Mouse (Mus musculus): ENCODE results near the gene Scfd2.

Gene Scfd2

GRCm38 (mm10) chr5:74531630-74532280 is at the start of gene Scfd2:
Gene Scfd2 (minus strand): TSS chr5:74531759.
- in situ Hi-C loops (cut with MboI; ENCODE audit: low sequenced_read_pairs), result no loop called here

DNA sequence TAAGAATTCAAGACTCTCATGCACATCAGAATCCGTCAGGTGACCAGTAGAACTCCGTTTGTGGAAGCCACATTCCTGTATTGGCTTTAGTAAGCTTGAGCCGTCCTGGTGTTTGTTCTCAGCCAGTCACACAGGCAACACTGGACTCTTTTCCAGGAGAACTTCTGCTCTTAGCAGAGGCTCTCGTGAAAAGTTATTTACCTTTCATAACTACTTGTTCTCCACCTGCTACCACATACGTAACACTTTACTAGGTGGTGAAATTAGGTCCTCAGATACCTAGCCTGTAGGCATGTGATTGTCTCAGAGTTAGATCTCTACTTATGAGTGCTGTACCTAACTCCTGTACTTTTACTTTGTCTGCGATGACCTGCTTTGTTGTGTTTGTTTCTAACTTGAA is 40.2 kb upstream of the Scfd2 start:
- in situ Hi-C loops (cut with MboI; ENCODE audit: low sequenced_read_pairs), result no loop called here

DNA sequence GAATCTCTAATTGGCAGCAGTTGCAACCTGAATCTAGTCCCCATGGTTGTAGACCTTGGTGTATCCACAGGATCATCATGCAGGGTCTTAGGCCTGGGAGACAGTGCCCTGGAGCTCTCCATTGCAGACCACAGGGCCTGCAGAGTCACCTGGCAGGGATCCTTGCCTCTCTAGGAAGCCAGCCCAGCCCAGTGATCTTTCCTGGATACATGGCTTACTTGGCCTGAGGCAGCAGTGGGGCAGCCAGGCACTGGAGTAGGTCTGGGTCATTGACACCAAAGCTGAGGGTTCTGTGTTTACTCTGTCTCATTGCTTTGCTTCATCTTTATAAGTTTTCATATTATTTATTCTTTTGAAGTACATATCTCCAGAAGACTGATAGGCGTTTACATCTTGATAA is 29.6 kb upstream of the Scfd2 start:
- in situ Hi-C loops (cut with MboI; ENCODE audit: low sequenced_read_pairs), result no loop called here

- in situ Hi-C loops (cut with MboI; ENCODE audit: low sequenced_read_pairs), result no loop called here
Observed at GRCm38 (mm10) chr5:74549566-74549965, 18.0 kb upstream of the Scfd2 start.

DNA sequence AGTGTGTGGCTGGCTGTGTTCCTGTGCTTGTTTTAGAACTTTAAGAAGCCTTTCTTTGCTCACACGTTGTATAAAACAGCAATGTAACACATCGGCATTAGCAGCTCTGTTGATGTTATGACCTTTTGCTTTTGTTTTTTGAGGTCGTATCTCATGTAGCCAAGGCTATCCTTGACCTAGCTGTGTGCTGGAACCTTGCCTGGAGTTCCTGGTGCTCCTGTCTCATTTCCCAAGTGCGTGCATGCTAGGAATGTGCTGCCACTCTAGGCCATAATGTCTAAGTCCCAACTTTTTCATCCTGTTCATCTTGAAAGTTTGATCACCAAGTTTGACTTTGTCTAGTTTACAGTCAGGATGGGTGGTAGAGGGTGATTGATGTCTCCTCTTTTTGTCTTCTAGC is 14.0 kb upstream of the Scfd2 start:
- in situ Hi-C loops (cut with MboI; ENCODE audit: low sequenced_read_pairs), result no loop called here

DNA sequence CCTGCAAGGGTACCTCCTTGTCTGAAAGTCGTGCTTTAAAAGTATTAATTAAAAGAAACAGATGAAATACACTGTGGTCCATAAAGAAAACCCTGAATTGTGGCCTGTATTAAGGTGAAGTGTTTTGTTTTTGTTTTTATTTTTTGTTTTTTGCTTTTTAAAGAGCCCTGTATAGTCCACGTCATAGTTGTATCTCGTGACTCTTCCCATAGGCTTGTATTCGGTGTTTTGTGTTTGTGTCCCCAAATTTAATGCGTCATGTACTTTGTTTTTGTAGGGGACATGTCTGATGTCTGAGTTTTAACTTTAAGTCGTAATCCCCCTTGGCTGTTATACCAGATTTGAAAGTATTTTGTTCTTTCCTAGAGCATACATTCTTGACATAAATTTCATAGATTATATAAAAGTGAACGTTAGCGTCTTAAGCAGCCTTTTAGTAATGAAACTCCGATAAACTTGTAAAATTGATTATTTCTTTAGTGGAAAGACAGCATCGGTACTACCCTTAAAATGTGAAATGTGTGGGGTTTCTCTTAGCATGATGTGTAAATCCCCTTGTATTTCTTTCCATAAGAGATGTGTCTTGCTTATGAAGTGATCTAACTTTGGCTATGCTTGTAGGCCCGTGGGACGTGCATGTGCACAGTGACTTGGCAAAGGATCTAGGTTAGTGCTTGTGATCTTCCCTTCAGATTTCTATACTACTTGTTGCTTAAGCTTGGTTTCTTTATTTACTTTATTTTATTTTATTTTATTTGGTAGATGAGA is 4.8 kb upstream of the Scfd2 start:
- in situ Hi-C loops (cut with MboI; ENCODE audit: low sequenced_read_pairs), result no loop called here

- in situ Hi-C loops (cut with MboI; ENCODE audit: low sequenced_read_pairs), result no loop called here
Observed at GRCm38 (mm10) chr5:74535240-74536021, 3.9 kb upstream of the Scfd2 start, which contains the start of gene Fip1l1. Gene Fip1l1 (plus strand): TSS chr5:74535449.

GRCm38 (mm10) chr5:74530785-74531184 is 774 bp downstream of the Scfd2 start:
- in situ Hi-C loops (cut with MboI; ENCODE audit: low sequenced_read_pairs), result no loop called here

DNA sequence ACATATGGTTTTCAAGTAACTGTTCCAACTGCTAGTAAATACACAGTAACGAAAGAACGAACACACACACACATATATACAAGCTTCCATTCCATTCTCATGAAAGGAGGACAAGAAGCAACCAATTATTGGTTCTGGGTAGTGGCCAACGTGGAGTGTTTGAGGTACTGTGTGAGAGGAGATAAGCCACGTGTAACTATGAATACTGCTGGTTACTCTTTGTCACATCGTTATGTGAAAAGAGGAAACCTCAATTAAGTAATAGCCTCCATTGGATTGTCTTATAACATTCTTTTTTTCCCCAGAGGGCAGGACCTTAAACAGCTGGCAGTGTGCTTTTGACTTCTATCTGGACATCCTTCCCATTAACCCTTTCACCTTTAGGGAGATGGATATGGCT is 4.5 kb downstream of the Scfd2 start:
- in situ Hi-C loops (cut with MboI; ENCODE audit: low sequenced_read_pairs), result no loop called here

GRCm38 (mm10) chr5:74511686-74512085 is 19.9 kb downstream of the Scfd2 start:
- in situ Hi-C loops (cut with MboI; ENCODE audit: low sequenced_read_pairs), result no loop called here

- in situ Hi-C loops (cut with MboI; ENCODE audit: low sequenced_read_pairs), result no loop called here
Observed at GRCm38 (mm10) chr5:74492705-74493104, 38.9 kb downstream of the Scfd2 start.

GRCm38 (mm10) chr5:74484646-74485045 is 46.9 kb downstream of the Scfd2 start:
- in situ Hi-C loops (cut with MboI; ENCODE audit: low sequenced_read_pairs), result no loop called here

DNA sequence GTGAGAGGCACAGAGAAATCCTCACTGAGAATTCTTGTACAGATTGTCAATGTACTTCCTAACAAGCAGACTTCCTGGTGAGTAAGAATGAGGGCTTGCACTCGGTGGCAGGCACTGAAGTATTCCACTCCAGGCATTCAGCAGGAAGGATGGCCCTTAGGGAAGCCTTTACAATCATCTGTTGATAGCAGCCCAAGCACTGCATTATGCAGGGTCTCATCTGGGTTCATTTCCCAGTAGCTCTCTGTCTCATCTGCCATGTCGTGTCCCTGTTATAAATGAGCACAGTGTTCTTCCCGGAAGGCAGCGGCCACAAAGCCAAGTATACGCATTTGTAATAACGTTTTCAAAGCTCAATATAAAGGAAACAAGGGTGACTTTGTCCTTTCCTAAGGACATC is 48.9 kb downstream of the Scfd2 start:
- in situ Hi-C loops (cut with MboI; ENCODE audit: low sequenced_read_pairs), result no loop called here

DNA sequence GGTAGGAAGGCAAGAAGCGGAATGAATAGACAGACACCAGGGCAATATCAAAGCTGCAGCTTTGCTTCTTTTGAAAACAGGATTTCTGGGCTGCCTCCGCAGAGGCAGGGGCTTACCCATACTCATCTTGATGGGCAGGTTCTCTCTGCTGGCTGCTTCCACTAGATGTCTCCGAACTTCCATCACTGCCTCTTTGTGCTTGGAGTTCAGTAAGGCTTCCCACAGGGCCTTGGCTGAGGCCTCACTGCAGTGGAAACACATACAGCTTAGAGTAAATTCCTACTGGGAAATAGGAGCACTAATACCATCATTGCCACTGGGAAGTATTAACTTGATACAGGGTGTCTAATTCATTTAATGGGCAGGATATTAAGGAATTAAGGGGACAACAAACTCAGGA is 49.5 kb downstream of the Scfd2 start:
- in situ Hi-C loops (cut with MboI; ENCODE audit: low sequenced_read_pairs), result no loop called here

GRCm38 (mm10) chr5:74480409-74480808 is 51.1 kb downstream of the Scfd2 start:
- in situ Hi-C loops (cut with MboI; ENCODE audit: low sequenced_read_pairs), result no loop called here

DNA sequence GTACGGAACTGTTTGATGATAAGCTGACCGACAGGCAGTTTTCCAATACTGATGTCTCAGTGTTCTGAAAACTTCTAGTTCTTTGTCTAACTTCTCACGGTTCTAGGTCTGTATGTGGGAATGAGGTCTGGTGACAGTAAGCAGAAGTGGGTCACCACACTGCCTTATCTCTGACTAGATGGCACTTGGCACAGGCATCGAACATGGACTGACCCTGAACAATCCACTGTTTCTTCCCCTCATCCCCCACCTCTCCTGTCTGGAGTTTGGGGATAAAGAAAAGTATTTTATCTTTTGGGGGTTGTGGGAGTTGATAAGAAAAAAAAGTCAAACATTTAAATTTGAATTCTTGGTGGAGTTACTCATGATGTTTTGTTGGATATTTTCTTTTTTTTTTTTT is 51.6 kb downstream of the Scfd2 start:
- in situ Hi-C loops (cut with MboI; ENCODE audit: low sequenced_read_pairs), result no loop called here

DNA sequence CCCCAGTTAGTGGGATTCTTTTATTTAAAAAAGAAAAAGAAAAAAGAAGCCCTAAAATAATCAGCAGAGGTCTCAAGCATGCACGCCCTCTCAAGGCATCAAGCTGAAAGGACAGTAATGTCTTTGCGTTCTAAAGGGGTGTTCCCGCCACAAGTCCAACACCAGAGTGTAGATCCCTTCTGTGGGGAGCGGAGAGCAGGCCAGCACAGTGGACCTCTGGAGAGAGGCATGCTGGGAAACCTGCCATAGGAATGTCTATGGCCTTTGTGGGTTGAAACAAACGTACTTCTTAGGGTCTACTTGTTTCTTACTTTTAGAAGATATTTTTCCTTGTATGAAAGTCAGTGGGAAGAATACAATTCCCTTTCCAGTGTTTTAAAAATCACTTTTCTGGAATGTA is 52.4 kb downstream of the Scfd2 start:
- in situ Hi-C loops (cut with MboI; ENCODE audit: low sequenced_read_pairs), result no loop called here

DNA sequence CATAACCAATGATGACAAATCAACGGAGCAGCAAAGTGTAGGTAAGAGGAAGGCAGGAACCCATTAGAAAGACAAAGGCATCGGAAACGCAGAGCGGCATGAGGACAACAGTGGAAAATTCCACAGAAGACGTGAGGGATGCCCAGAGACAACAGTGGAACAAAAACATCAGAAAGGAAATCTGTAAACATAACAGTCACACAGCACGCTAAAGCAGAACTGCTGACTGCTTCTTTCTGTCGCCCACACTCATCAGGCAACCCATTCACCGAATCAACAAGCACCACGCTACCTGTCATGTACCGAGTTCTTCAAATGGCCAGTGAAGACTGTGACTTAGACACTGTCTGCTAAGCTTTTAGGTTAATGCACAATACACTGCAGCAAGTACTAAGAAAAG is 55.0 kb downstream of the Scfd2 start:
- in situ Hi-C loops (cut with MboI; ENCODE audit: low sequenced_read_pairs), result no loop called here

- in situ Hi-C loops (cut with MboI; ENCODE audit: low sequenced_read_pairs), result no loop called here
Observed at GRCm38 (mm10) chr5:74473117-74473516, 58.4 kb downstream of the Scfd2 start.

DNA sequence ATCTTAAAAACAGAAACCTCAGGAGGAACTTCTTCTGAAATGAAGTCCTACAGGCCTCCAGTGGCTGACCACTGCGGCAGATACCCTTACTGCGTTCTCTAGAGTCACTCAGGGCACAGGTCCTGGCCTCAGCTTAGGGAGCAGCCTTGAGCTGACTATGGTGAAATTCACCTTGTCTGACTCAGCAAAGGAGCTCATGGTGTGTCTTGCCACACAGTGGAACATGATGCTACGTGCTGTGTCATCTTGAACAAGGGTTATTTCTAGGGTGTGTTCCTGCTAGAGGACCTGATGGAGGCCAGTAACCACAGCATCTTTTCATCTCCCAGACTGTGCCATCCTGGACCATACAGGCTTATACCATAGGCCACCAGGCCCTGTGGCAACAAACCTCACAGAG is 60.7 kb downstream of the Scfd2 start:
- in situ Hi-C loops (cut with MboI; ENCODE audit: low sequenced_read_pairs), result no loop called here

- in situ Hi-C loops (cut with MboI; ENCODE audit: low sequenced_read_pairs), result no loop called here
Observed at GRCm38 (mm10) chr5:74469620-74470019, 61.9 kb downstream of the Scfd2 start.

DNA sequence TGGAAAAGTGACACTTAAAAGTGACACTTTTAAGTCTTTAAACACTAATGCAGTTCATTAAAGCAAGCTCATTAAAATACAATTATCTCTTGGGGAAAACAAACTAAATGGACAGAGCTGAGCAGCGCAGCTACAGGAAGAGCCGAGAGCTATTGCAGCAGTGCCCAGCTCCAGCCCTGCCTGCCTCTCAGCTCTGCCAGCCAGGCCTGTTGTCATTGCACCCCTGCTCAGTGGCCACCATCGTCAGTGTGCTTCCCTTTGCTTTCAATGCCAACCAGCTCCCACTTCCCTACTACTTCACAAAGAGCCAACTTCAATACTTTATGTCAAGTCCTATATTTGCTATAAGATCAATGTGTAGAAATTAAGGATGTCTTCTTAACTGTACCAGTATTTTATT is 63.8 kb downstream of the Scfd2 start:
- in situ Hi-C loops (cut with MboI; ENCODE audit: low sequenced_read_pairs), result no loop called here

Data from CH12F3 (cell line).